Mouse (Mus musculus): Measurements from ENCODE around the gene Hmga2.

The Hmga2 gene

GRCm38 (mm10) chr10:120477501-120477900, 1.2 kb upstream of the Hmga2 start:
- ChIA-PET CTCF (interaction anchor here in 3 of 4 experiments (0.7 to 1.3 kb wide), 3 partner anchors 209 to 439 kb away, joined by 3 to 7 read pairs (median 3); no protein-coding TSS in a partner anchor), POLR2A (interaction anchor here in 3 of 4 experiments (0.5 to 7.7 kb wide), 14 partner anchors 9 to 416 kb away, joined by 3 to 101 read pairs (median 4); no protein-coding TSS in a partner anchor)

- ChIA-PET POLR2A (interaction anchor here in 3 of 4 experiments (0.5 to 7.7 kb wide), 17 partner anchors 10 to 416 kb away, joined by 3 to 101 read pairs (median 4); no protein-coding TSS in a partner anchor), CTCF (interaction anchor here in 3 of 4 experiments (0.7 to 1.5 kb wide), 4 partner anchors 208 to 440 kb away, joined by 3 to 7 read pairs (median 3); no protein-coding TSS in a partner anchor)
These were observed 457 bp upstream of the Hmga2 start for GRCm38 (mm10) chr10:120476516-120477336.

DNA sequence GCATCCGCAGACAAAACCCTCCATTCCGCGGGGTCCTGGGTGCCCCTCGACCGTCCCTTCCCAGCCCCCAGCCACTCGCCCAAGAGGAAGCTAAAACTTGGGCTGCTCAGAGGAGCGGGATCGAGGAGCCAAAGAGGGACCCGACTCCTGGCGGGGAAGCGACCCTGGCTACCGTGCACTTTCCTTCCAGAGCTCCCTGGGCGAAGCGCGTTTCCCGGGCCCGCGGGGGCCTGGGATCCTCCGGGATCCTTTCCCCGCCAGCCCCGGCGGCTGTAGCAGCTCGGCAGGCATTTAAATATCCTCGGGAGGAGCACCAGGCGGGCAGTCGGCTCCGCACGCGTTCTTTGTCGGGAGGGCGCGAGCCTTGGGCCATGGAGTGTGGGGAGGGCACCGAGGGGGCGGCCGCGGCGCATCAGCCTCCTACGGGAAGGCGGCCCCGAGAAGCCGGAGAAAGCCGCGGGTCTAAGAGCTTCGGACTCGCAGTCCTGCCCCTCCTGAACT, 1.2 kb downstream of the Hmga2 start:
- ChIA-PET CTCF (interaction anchor here in 2 of 4 experiments (0.6 to 1.5 kb wide), 5 partner anchors 9 to 390 kb away, joined by 3 read pairs; no protein-coding TSS in a partner anchor), POLR2A (interaction anchor here in 3 of 4 experiments (0.5 to 7.7 kb wide), 29 partner anchors 9 to 503 kb away, joined by 3 to 101 read pairs (median 4); partner anchors contain the start of gene Lemd3 (in 1 of the 3))

- CTCF ChIA-PET: interaction anchor here in 2 of 4 experiments (1.1 to 1.2 kb wide), 2 partner anchors 9 to 272 kb away, joined by 3 read pairs; partner anchors contain the start of gene Irak3 (in 1 of the 2)
- POLR2A ChIA-PET: interaction anchor here in 3 of 4 experiments (0.6 to 7.7 kb wide), 19 partner anchors 9 to 153 kb away, joined by 3 to 101 read pairs (median 4); no protein-coding TSS in a partner anchor
These were observed 2.0 kb downstream of the Hmga2 start for GRCm38 (mm10) chr10:120474301-120474700.

- POLR2A ChIA-PET: interaction anchor here in 2 of 4 experiments (0.6 to 7.7 kb wide), 10 partner anchors 8 to 220 kb away, joined by 3 to 101 read pairs (median 3); no protein-coding TSS in a partner anchor
- CTCF ChIA-PET: interaction anchor here in 1 of 4 experiments (1.1 kb wide), 1 partner anchor 271 kb away, joined by 3 read pairs; the partner anchor contains the start of gene Irak3
These were observed 3.1 kb downstream of the Hmga2 start for GRCm38 (mm10) chr10:120473218-120473617.

DNA sequence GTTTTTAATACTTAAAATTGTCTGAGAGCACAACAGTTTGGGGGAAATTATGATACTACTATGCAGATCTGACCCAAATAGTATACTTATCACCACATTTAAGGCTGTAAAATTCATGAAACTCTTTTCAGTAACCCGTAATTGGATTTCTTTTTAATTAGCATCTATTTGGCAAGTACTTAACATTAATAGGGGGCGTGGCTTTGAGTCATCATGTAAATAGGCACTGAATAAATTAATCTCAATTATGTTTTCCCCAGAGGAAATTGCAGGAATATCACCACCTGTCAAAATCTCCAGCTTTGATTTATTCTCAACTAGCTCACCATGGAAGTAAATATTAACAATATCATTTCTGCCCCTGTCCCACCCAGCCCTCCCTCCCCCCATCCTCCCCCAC, 3.7 kb downstream of the Hmga2 start:
- POLR2A ChIA-PET: interaction anchor here in 2 of 4 experiments (0.6 to 7.7 kb wide), 4 partner anchors 8 to 81 kb away, joined by 3 to 101 read pairs (median 30); no protein-coding TSS in a partner anchor
- CTCF ChIA-PET: no interaction called here

- ChIA-PET CTCF (no interaction called here), POLR2A (interaction anchor here in 2 of 4 experiments (0.7 to 1.9 kb wide), 9 partner anchors 8 to 497 kb away, joined by 3 to 9 read pairs (median 4); no protein-coding TSS in a partner anchor)
These were observed 11.1 kb downstream of the Hmga2 start for GRCm38 (mm10) chr10:120465121-120465520.

DNA sequence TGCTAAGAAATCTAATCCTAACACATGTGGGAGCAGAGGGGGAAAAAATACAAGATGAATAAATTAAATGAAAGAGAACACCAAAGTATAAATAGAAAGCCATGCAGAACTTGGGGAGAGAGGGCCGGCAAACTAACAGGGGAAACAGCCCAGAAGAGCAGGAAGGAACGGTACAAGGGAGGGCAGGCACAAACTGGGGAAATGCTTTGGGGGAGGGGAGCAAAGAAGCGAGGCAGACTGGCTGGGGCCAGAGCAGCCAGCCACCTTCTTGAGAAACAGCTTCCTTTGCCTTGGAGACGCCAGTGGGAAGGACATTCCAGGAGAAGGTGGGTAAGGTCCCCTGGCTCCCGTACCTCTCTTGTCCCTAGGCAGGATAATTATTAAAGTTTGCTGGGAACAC, 14.5 kb downstream of the Hmga2 start:
- ChIA-PET POLR2A (interaction anchor here in 2 of 4 experiments (0.6 to 1.8 kb wide), 2 partner anchors 9 to 12 kb away, joined by 3 to 5 read pairs; no protein-coding TSS in a partner anchor), CTCF (no interaction called here)

GRCm38 (mm10) chr10:120461301-120461700, 15.0 kb downstream of the Hmga2 start:
- ChIA-PET CTCF (interaction anchor here in 2 of 4 experiments (0.6 kb wide), 2 partner anchors 228 to 518 kb away, joined by 3 to 4 read pairs; no protein-coding TSS in a partner anchor), POLR2A (interaction anchor here (0.6 to 1.8 kb wide), 9 partner anchors 9 to 549 kb away, joined by 3 to 7 read pairs (median 3); no protein-coding TSS in a partner anchor)

DNA sequence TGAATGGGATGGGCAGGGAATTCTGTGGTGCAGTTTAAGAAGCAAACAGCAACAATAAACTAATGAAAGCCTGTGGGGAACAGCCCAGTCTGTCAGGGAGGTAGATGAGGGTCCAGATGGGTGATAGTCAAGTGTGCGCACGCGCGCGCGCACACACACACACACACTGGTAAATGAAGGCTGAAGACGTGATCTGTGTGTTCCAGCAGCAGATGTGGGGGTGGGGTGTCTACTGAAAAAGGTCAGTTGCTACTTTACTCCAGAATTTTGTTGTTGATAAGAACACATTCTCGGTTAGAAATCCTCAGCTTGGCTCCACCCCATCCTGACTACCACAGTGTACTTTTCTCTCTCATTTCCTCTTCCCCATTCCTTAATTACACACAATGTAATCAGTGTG, 17.4 kb downstream of the Hmga2 start:
- ChIA-PET CTCF (no interaction called here), POLR2A (no interaction called here)

GRCm38 (mm10) chr10:120449661-120450284, 26.5 kb downstream of the Hmga2 start:
- ChIA-PET CTCF (no interaction called here), POLR2A (interaction anchor here in 2 of 4 experiments (0.8 to 1.5 kb wide), 2 partner anchors 25 to 41 kb away, joined by 5 read pairs; no protein-coding TSS in a partner anchor)

DNA sequence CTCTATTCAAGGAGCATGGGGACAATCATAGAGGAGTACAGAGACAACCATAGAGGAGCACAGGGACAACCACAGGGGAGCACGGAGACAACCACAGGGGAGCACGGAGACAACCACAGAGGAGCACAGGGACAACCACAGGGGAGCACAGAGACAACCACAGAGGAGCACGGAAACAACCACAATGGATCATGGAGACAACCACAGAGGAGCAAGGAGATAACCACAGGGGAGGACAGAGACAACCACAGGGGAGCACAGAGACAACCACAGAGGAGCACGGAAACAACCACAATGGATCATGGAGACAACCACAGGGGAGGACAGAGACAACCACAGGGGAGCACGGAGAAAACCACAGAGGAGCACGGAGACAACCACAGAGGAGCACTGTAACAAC, 29.5 kb downstream of the Hmga2 start:
- POLR2A ChIA-PET: interaction anchor here in 1 of 4 experiments (1.0 kb wide), 1 partner anchor 28 kb away, joined by 4 read pairs; no protein-coding TSS in a partner anchor
- CTCF ChIA-PET: interaction anchor here in 1 of 4 experiments (0.6 kb wide), 1 partner anchor 887 kb away, joined by 4 read pairs; no protein-coding TSS in a partner anchor

DNA sequence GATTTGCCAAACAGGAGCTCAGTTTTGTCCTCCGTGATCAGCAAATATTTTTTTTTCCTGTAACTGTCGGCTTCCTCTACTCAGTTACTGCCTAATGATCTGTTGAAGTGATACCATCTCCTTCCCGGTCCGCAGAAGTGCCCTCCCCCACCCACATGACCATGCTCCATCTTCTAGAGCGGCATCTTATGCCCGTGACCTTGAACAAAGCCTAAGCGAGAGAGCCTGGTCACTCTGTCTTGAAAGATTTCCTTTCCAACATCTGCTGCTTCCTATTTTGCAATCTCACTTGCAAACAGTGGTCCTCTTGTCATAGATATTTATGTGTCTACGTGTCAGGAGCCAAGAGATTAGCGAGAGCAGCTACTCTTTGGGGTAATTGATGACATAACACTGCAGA, 30.1 kb downstream of the Hmga2 start:
- ChIA-PET CTCF (no interaction called here), POLR2A (interaction anchor here in 1 of 4 experiments (1.0 kb wide), 2 partner anchors 19 to 29 kb away, joined by 3 to 4 read pairs; no protein-coding TSS in a partner anchor)

DNA sequence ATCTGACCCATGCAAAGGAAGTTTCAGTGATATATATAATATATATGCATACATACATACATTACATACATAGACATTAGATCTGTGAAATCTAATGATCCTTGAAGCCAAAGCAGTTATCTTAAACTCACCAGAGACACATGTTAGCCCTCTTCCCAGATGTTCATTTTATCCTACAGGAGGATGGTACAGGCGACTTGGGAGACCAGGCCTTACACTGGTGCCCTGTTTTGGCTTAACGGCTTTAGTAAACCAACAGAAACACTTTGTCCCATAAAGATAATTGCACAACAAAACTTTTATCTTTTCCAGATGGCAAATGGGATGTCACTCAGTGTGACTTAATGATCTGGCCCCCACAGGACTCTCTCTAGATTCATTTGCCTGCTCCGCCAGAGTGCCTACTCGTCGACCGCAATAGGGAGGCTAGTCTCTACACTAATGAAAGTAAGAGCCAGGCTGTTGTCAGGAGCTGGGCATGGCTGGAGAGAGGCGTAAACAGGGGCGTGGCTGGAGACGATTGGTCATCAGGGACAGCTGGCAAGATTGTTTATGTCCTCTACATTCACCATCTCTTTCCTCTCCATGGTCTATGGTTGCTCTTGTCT, 31.7 kb downstream of the Hmga2 start:
- POLR2A ChIA-PET: interaction anchor here in 1 of 4 experiments (1.2 kb wide), 2 partner anchors 15 to 78 kb away, joined by 3 read pairs; no protein-coding TSS in a partner anchor
- CTCF ChIA-PET: no interaction called here

GRCm38 (mm10) chr10:120443757-120444311, 32.4 kb downstream of the Hmga2 start:
- ChIA-PET POLR2A (interaction anchor here in 2 of 4 experiments (1.2 kb wide), 3 partner anchors 14 to 79 kb away, joined by 3 read pairs; no protein-coding TSS in a partner anchor), CTCF (no interaction called here)

DNA sequence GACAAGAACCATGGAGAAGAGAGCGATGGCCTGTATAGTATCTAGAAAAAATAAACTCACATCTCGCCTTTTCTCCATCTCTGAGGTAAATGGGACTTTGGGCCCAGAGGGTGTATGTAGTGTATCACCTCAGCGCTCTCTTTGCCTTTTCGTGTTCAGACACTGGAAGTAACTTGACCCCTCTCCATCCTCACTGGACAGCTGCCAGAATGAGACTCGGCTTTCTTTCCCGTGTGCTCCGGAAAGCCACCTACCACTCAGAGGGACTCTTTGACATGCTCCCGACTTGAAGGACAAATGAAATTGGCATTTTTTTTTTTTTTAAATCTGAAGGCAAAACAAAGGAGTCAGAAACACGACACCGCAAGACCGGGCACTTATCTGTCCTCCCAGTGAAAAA, 35.0 kb downstream of the Hmga2 start:
- CTCF ChIA-PET: no interaction called here
- POLR2A ChIA-PET: interaction anchor here in 1 of 4 experiments (0.9 to 1.5 kb wide), 2 partner anchors 20 to 103 kb away, joined by 3 read pairs; no protein-coding TSS in a partner anchor

- POLR2A ChIA-PET: interaction anchor here in 1 of 4 experiments (1.9 kb wide), 1 partner anchor 41 kb away, joined by 4 read pairs; no protein-coding TSS in a partner anchor
- CTCF ChIA-PET: interaction anchor here in 1 of 4 experiments (0.6 kb wide), 1 partner anchor 59 kb away, joined by 3 read pairs; no protein-coding TSS in a partner anchor
These were observed 41.8 kb downstream of the Hmga2 start for GRCm38 (mm10) chr10:120434433-120434832.
